Mouse (Mus musculus) lung, postnatal 25 days (tissue): Measurements from ENCODE around the gene Cept1.
"Not testable (repeated sequence)": the region's sequence is repeated elsewhere in the genome, so short reads cannot be mapped to it uniquely, and the experiment has no call there.

ENCODE experiments used
- DNase-seq: peaks from one replicate; pipeline ENCODE4 v3.0.0; 2022; ENCODE audit warnings: low spot score

The Cept1 gene

DNA sequence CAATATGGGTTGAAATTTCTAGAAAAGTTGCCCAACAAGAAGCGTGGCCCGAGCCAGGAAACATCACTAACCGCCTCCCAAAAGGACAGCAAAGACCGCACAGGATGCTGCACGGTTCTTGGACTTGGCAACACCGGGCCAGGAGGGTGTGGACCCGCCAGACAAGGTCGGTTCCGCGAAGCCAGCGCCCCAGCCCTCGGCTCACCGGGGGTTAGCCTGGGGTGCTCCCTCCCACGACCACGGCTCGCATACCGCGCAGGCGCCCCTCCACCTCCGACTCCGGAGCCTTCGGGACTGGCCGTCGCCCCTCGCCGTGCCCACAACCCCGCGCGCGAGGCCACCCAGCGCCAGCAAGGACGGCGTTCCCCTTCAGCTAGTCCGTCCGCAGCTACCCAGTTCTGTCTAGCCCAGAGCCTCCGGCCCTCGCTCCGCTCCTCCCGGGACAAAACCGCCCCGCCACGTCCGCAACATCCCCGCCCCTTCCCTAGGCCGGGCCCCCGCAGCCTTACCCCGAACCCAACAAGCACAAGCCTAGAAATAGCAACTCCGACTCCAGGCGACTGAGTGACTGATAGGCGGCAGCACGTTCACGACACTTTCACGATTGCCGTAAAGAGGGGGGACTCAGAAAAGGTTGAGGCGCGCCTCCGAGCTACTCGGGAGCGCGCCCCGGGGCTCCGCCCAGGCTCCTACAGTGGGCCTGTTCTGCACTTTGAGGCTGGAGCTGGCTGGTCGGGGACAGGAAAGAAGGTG lies at the start of gene Cept1, which contains the start of gene Dram2:
Gene Cept1 (minus strand): TSS at position 632 of the 753 bp plus-strand sequence.
Gene Dram2 (plus strand): TSS at position 628 of the 753 bp plus-strand sequence.
- peak; percentile 95 for DNase-seq

DNA sequence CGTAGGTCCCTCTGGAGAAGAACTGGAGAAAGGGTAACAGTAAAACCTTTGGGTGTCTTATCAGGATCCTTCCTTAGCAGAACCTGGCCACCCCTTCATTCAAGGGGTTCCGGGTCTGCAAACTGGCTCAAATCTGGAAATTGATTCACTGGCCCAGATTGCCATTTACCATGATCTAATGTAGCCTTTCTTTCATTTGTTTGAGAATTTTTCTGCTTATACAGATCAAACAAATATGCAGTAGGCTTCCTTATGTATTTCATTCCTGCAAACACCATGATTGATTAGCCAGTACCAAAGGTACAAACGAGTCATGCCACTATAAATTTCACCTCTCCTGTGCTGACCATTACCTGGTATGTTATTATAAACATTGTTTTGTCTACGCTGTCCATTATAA lies 46.0 kb upstream of the Cept1 start:
- DNase-seq, result not testable (repeated sequence)

DNA sequence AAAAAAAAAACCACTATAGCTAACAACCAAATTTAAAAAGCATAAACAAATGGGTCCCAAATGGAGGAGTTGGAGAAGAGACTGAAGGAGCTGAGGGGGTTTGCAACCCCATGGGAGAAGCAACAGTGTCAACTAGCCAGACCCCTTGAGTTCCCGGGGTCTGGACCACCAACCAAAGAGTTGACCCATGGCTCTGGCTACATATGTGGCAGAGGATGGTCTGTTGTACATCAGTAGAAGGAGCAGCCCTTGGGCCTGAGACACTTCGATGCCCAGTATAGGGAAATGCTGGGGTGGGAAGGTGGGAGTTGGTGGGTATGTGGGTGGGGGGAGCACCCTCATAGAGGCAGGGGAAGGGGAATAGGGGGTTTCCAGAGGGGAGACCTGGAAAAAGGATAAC lies 31.7 kb upstream of the Cept1 start:
- no peak for DNase-seq

DNA sequence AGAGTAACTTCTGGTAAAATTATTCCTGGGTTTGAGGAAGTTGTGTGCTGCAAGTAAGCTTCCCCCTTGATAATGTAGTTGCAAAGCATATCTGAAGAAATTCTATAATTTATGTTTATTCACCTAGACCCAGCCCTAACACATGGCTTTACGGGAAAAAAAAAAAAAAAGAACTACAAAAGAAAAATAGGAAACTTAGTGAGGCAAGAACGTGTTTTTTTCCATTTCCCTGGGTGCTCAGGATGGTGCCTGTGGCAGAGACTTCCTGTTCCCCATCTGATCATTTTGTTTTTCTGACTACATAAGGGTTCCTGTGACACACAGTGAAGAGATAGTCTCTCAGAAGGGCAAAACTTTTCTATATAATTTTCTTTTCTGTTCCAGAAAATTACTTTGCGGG lies 25.6 kb upstream of the Cept1 start:
- no peak for DNase-seq

DNA sequence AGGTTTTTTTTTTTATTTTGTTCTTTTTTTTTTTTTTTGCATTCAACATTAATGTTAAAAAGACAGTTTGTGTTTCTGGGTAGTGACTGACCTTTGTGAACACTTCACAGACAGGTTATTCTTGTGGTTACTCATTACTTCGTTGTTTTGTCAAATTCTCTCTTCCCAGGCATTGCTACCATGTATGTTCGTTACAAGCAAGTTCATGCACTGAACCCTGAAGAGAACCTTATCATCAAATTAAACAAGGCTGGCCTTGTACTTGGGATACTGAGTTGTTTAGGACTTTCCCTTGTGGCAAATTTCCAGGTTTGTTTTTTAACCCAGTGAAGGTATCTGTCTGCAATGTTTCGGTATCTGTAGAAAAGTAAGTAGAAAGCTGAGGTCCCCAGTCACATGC lies 18.3 kb upstream of the Cept1 start:
- DNase-seq, result no peak

DNA sequence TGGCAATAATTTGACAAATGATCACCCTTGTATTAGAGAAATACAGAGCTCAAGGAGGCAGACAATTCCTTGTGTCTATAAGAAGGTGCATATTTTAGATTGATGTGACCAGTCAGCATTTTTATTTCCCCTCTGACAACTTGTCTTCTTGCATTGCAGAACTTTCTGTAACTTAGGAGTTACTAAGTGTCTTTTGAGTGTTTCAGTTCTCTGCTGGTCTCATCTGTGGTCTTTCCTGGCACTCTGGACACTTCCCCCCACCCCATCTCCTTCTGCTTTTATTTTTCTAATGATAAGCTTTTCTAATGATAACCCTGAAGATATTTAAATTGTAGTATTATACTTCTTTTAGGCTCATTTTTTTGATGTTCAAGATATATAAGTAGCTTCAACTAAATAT lies 10.7 kb upstream of the Cept1 start:
- DNase-seq, result no peak

DNA sequence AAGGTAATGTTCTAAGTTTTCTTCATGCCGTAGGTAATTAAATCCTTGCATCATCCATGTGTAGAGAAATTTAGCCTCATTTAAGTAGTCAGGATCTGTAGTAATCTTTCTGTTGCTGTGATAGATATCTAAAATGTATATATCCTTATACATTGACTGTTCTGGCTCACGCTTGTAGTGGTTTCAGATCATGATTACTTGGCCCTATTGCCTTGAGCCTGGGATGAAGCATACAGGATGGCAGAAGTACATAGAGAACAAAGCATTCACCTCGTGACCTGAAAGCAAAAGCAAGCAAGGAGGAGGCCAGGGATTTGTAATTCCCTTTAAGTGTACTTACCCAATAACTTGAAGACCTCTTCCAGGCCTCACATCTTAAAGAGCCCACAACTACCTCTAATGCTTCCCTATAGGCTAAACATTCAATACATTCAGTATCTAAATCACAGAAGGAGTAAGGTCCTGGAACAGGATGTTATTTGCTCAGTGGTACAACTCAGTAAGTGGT lies 8.2 kb upstream of the Cept1 start:
- peak; percentile 28 for DNase-seq

DNA sequence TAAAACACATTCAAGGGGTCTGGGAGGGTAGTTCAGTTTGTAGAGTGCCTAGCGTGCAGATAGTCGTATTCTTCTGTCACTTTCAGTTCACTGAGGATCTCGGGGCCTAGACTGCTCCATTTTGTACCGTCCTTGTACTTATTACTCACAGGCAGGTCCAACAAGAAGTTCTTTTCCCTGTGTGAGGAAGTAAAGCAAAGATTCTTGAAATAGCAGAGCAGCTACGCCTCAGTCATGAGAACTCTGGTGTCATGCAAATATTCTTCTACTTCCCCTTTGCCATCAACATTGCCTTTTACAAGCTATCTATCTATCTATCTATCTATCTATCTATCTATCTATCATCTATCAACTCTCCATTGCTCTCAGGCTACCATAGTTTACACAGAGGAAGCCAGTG lies 5.8 kb upstream of the Cept1 start:
- peak; percentile 35 for DNase-seq

DNA sequence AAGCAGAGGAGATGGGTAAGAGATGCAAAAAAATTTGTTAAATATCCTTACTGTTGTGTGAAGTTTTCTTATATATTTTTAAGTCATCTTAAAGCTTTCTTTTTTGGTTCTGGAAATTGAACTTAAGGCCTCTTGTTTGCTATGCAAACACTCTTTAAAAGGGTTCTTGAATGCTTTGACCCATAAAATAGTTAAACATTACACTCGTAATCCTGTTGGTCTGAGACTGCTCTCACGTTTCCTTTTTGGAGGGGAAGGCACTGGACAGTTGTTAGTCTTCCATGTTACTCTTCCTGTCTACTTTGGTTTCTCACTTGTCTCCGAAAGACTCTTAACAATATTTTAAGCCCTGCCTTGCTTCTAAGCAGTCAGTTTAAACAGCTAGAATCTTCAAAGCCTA lies 1.4 kb upstream of the Cept1 start:
- DNase-seq, result peak; percentile 31

DNA sequence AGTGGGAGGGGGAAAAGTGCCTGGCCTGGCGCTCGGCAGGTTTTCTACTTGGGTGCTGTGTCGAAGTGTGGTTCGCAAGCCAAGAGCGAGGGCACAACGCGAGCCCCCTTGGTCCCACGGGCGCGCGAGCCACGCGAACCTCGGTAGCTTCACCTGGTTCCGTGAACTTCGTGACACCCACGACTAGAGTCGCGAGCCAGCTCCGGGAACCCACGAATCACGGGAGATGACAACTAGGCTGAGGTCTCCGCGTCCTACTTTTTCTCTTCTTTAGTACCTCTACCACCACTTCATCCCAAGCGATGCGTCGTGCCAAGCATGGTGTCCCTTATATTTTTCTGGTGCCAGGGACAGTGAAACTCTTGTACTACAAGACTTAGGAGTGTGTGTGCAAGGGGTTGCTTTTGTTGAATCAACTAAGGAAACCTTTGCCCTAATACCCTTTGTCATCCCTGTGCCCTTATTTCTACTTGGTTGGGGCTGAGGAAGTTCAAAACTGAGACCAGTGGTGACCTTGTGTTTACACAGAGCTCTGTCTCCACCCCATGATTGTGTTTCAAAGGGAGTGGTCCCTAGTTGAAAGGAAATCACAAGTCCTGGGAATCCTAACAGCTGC lies 430 bp upstream of the Cept1 start:
- peak; percentile 78 for DNase-seq

DNA sequence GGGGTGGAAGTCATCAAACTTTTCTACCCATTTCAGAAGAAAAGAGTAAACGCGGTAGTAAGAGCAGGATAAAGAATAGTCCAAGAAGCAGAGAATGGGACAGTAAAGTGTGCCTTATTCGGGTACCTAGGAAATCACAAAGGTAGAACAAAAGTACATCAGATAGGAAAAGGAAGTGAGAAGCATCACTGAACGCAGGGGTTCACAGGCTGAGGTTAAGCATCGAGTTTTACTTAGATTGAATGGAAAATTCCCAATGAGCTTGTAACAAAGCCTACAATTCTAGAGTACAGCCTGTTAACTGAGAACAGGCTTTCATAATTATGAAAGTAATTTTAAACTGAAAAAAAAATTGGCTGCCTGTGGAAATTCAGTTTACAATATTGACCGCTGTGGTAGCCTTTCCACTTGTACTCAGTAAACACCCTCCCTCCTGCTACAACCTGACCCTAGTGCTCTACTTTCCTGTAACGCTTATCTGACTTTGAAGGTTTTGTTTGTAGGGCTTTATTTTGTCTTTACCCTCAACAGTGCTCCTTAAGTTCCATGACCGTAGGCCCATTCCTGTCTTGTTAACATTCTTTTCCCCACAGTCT lies 2.8 kb downstream of the Cept1 start:
- DNase-seq, result no peak

DNA sequence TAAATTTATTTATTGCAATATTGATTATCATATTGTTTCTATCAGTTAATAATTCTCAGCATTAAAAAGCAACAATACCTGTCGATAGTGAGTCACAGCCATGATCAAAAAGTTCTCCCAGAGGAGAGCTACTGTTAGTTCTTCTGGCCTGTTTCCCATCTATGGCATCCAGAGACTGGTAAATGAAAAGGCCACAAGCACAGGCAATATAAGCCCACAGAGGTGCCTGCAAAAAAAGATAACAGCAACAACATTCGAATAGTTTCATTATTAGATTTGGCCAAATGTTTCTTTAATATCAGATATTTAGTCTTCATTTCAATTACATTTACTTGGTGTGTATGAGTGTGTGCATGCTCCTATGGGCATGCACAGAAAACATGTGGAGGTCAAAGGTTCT lies 14.3 kb downstream of the Cept1 start:
- DNase-seq, result no peak

DNA sequence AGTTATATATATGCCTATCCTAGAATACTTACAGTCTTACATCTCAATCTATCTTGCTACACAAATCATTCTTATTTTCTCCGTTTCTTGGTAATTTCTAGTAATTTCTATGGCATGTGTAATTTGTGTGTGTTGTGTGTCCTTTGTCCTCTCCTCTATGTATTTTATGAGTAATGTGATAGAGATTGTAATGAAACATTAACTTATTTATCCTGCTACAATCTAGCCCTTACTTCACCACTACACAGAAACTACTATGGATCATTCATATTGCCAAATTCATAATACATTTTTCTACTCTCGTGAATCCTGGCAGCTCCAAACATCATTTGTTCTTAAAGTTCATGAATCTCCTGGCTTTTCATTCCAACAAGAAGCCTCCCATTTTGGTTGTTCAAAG lies 19.6 kb downstream of the Cept1 start:
- DNase-seq, result no peak

DNA sequence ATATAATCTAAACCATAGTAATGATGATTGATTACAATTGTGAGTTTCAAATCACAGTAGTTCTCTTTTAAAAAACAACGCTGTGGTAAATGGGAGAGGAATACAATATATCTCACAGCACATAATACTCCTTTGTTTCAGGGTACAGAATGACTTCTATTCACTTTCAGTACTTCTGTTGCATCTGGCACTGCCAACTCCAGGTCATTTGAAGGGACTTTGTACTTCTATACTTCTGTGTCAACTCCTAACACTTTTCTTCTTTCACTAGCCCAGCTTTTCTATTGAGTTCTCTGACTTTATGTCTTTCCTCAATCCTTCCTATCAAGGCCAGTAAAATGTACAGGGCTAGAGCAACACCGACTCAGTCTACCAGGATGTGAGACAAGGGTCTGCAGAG lies 21.2 kb downstream of the Cept1 start:
- no peak for DNase-seq

DNA sequence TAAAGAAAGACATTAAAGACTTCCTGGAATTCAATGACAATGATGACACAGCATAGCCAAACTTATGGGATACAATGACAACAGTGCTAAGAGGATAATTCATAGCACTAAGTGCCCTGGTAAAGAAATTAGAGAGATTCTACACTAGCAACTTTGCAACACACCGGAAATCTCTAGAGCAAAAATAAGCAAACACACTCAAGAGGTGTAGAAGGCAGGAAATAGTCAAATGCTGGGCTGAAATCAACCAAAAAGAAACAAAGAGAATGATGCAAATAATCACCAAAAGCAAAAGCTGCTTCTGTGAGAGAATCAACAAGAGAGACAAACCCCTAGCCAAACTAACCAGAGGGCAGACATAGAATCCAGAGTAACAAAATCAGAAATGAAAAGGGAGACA lies 24.9 kb downstream of the Cept1 start:
- no peak for DNase-seq

DNA sequence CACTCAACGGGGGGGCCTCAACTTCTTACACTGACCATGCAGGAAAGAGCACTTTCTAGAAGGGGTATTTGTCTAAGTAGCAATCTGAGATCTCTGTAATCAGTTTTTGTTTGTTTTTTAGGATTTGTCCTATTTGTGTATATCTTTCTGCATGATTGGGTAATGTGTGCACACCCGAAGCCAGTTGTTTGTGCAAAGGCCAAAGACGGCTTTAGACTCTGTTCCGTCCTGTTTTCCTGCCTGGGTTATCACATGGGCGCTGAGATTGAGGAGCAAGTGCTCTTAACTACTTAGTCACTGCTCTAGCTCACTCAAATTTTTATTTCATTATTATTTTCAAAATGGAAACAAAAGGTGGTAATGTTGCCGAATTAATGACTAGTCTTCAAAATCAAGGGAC lies 32.6 kb downstream of the Cept1 start:
- no peak for DNase-seq

DNA sequence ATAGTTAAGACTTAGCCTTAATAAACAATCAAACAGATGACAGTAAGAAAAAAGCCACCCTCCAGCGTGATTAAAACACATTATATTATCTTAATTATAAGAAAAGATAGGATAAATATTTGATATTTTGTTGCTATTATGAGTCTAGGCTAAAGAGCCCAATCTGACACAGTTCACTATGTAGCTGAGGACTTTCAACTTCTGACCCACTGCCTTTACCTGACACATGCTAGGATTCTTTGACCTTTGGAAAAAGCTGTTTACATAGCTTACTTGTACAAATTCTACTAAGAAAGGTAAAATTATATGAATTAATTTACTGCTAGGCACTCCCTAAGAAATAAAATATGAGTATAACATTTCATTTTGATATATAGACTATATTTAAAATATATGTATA lies 36.9 kb downstream of the Cept1 start:
- no peak for DNase-seq

DNA sequence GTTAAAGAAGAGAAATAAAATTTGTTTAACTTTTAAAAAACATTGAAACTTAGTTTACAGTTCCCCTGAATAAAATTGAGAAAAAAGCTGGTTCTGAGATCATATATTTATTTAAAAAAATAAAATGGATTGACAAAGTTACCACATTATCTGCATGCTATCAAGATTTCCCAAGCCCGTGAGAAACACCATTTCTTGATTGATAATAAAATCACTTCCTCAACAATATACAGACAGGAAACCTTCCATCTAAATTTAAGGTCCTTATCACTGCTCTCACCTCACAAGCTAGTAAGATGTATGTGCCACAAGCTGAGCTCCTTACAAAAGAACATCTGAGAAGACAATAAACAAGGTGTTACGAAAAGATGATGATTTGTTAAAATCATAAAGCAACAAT lies 44.7 kb downstream of the Cept1 start:
- no peak for DNase-seq

DNA sequence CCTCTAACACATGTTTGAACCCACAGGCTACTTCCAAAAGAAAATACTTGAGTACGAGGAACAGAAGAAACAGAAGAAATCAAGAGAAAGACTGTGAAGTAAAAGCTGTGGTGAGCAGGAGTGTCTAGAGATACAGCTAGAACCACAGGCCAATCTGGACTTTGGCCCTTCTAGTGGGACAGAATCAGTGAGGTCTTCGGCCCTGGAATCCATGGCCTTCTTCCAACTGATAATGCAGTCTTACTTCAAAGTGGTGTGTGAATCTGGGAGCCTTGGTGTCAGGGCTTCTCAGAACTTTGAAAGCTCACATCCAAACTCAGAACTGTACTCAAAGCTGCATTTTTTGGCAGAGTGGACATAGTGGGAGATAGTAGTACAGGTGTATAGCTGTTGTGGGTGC lies 47.1 kb downstream of the Cept1 start:
- DNase-seq, result no peak

DNA sequence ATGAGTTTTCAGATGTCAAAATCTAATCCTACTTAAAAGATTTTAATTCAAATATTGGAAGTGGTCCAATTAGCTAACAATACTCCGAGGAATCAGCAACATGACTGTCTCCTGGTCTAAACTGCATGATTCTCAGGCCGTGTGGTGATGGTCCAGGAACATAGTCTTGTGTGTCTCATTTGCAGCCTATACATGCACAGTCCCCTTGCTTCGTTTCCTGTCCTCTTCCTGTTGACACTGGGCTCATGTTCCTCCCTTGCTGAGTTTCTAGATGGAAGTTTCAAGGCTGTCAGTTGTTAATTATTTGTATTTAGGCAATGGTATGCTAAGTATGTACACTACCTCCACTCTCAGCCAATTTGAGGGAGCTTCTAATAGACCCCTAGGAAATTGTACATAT lies 50.6 kb downstream of the Cept1 start:
- no peak for DNase-seq

DNA sequence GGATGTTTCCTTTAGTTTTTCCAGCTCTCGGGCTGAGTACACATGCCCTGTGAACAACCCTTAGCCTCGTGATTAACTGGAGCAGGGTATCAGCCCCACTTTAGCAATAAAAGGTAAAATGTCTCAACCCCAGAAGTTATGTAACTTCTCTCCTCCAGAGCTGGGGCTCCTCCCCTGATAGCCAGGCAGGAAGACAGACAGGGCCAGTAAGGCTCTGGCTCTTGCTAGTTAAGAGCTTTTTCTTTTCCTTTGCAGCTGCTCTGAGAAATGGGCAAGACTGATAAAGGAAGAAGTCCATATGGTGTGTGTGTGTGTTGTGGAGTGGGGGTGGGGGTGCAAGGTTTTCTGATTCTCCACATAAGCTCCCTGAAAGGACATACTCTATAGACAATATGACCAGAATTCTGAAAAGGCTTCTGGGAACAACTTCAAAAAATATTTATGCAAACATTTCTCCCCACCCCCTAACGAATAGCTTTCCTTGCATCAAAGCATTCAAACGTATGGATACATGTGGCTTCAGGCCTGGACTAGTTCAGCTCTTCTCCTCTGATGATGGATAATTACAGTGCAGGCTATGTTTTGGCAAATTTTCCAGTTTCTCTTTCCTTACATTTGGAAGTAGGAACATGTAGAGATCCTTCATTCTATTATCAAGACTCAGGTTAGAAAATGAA lies 51.4 kb downstream of the Cept1 start:
- peak; percentile 85 for DNase-seq

DNA sequence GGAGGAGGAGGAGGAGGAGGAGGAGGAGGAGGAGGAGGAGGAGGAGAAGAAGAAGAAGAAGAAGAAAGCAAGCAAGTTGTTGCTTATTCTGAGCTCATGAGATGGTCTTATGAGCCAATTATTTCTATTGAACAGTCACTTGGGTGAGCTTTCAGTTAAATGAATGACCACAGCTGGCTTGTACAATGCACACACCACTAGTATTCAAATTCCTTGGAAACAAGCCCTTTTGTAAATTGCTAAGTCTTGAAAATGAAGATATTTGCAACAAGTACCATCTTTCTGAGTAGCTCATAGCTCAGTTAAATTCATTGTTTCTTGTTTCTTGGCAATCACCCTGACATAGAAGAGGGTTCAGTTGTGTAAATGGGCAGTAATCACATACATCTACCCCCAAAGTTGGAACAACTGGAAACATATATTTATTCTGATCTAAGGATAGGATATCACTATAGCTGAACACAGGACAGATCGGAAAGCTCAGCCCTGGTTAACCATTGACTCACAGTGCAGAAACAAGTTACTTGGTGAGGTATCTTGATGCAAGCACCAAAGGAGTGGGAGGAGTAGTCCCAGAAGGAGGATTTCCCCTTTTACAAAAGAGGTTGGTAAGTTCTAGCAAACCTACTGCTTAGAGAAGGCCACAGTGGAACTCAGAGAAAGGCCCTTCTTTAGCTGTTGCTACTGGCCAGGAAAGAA lies 52.1 kb downstream of the Cept1 start:
- no peak for DNase-seq
